Mouse (Mus musculus): Measurements from ENCODE around the gene Polr3g.
"Not testable (repeated sequence)": the region's sequence is repeated elsewhere in the genome, so short reads cannot be mapped to it uniquely, and the experiment has no call there.

Polr3g gene

DNA sequence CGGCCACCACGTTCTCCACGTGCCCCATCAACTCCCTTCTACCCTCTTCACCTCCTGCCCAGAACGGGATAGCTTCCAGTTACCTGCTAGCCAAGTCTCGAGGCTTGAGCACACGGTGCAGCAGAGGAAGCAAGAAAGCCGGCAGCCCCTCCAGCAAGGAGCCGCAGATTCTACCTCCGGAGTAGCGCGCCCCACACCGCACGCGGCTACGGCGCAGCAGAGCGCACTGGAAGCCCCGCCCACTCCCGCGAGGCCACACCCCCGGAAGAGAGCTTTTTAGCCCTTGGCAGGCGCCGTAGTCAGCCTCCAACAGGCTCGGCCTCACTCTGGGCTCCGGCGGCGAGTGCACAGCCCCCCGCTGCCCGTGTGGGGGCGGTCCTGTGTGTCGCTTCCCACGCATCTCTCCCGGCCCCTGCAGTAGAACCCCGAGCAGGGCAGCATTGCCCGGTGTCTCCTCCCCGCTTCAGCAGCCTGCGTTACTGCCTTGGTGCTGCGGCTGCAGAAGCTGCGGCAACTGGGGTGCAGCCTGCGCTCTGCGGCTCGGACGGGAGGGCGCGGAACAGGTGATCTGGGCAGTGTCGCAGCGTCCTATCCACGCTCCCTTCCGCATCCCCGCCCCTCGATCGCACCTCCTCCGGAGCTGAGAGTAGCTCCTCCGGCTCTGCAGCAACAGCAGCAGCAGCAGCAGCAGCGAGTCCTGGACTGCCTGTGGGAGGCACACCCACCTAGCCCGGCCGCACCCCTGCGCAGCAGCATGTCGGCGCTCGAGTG is at the start of gene Polr3g, which contains the start of gene Mblac2:
TSS of gene Polr3g (minus strand) at position 239 of the 771 bp plus-strand sequence.
TSS of gene Mblac2 (plus strand) at position 567 of the 771 bp plus-strand sequence.
- DNase-seq: peak; percentile 95

DNA sequence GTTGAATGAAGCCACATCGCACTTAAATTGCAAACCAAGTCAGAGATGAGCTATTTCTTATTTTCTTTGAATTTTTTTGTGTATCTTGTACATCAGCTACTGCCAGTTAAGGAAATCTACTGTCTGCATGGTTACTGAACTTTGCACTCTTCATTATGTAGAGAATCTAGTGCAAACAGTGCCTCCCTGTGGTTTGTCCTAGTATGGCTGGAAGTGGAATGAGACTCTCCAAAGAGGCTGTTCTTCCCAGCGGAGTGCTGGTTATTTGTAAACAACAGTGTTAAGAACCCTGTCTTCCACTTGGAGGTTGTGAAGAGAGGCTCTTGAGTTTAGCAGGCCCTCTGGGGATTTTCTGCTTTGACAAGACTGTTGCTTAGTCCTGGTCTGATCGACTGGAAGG is 49.6 kb upstream of the Polr3g start:
- DNase-seq: peak; percentile 72

DNA sequence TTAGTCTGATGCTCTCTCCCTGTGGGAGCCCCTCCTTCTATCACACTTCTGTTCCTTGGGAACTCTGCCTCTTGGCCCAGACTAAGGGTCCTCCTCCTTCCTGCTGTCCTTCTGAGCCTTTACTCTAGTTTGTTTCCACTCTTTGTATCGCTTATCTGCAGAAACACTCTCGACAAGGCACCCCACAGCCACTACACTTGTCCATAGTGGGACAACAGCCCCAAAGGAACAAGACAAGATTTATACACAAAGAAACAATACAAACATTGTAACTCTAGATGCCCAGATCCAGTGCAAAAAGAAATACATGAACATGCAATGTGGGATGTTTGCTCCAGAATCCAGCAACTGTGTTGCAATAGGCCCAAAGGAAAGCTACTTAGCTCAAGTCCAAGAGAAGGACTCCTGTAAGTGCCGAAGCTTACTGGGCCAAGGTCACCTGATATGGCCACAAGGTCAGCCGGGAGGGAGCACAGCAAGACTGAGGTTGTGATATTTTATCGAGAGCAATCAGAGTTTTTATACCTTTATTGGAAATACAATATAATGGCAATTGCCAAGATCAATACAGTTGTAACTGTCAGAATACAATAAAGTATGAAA is 46.3 kb upstream of the Polr3g start:
- no peak for DNase-seq

DNA sequence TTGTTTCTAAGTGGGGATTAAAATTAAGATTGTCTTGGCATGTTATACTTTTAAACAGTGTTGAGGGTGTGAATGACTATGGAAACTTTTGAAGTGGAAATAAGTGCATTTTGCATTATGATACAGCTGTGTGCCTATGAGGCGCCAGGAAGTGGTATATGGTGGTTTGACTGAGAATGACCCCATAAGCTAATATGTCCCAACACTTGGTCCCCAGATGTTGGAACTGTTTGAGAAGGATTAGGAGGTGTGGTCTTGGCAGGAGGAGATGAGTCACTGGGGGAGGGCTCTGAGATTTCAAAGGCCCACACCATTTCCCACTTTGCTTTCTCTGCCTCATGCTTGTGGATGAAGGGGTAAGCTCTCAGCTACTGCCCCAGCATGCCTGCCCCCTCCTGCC is 44.5 kb upstream of the Polr3g start:
- no peak for DNase-seq

DNA sequence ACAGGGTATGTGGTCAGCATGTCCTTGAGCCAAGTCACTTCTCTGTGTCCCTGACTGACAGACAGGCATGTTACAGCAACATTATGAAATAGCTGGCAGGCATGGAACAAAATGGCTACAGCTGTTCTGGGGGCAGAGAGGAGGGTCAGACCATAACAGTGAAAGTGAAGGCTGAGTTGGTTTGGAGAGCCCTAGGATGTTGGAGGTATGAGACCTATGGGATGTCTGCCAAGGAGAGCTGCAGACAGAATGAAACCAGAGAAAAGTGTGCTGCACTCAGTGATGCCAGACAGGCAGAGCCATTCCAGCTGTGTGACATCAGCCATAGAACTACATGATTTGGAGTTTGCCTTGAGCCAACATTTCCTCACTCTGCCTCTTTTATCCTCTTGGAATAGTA is 44.1 kb upstream of the Polr3g start:
- DNase-seq: no peak

DNA sequence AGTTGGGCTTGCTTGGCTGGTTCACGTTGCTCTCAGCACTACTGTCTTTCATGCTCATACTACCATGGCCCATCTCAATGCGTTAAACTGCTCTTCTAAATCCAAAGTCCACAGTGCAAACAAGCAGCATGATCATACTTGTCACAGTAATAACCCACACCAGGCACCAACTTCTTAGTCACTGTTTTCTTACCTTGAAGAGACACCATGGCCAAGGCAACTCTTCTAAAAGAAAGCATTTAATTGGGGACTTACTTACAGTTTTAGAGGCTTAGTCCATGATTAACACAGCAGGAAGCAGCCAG is 33.2 kb upstream of the Polr3g start:
- DNase-seq: no peak

DNA sequence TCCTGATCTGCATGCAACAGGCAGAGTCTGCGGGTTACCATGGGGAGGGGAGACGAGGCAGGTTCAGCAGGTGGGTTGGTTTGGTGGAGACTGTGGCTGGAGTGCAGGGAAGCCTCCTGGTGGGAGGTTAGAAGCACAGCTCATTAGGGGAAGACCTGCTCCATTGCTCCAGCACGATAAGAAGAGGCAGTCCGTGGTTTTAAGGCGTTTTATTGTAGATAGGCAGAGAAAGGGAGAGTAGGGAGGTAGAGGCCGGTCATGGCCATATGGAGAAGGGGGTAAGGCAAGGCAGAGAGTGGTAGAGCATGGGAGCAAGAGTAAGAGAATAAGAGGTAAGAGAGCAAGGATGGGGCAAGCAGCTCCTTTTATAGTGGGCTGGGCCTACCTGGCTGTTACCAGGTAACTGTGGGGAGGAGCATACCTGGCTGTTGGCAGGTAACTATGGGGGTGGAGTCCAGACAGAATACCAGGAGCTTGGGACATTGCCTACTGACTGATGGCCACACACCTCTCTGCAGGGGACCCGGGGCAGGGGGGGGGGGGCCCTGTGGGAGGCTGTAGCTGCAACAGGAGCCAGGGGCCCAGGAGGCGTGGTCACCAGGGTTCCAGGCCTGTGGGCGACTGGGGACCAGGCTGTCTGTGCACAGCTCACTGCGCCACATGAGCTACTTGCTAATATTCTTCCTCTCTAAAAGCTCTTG is 32.7 kb upstream of the Polr3g start:
- DNase-seq: no peak

DNA sequence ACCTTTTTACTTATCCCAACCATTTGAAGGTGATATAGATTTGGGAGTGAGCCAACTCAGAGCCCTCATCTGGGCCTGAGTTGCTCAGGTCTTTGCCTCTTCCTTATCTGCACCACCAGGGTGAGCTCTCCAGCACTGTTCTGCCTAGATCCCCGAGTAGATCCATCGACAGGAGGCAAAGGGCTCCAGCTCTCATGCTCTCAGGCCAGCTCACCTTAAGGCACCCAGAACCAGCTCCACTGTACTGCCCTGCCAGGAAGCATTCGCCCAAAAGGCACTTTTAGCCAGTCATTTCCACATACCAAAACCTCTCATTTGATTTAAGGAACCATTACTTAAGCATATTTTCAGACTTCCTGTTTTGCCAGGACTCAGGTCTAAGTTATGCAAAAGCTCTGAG is 30.1 kb upstream of the Polr3g start:
- peak; percentile 11 for DNase-seq

DNA sequence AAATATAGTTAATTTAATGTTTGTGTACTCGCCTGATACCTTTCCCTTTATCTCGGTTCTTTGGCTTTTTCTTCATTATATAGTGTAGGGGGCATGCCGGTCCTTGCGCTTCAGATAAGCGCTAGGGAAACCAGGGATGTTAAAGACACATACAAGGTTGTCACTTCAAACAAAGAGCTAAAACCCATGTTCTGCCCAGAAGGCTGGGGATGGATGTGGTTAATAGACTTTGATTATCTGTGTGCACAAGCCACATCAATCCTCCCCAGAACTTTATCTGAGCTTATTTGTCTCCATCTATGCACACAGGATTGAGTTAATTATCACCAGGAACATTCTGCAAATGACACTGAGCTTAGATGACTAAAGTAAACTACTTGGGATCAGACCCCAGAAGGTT is 25.8 kb upstream of the Polr3g start:
- DNase-seq: no peak

DNA sequence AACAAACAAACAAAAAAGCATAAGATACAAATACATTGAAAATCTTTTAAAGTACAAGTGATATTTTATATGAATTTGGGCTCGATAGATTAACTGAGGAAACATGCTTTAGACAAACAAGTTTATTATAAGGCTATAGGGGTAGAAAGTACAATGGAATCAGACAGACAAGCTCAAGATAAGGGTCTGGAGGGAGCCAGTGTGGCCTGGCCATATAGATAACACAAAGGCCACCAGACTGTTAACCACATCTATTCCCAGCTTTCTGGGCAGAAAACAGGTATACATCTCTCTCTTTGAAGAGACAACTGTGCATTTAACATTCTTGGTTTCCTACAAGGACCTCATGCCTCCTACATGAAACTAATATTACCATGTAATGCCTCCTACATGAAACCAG is 19.5 kb upstream of the Polr3g start:
- DNase-seq: no peak

DNA sequence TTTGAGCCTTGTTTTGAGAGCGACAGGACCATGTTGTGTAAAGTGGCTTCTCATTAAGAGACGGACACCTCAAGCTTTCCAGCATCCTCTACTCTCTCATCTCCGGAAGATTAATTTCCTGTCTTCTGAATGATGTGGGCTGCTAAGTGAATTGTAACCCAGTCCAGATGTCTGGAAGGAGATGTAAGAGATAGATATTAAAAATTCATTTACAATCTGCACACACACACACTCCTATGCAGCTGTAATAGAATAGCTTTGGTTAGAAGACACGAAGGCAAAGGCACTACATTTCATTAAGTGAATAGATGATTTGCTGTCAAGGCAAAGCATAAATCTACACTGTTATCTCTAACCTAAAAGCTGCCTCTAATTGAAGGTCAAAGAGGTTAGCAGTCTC is 18.3 kb upstream of the Polr3g start:
- no peak for DNase-seq

DNA sequence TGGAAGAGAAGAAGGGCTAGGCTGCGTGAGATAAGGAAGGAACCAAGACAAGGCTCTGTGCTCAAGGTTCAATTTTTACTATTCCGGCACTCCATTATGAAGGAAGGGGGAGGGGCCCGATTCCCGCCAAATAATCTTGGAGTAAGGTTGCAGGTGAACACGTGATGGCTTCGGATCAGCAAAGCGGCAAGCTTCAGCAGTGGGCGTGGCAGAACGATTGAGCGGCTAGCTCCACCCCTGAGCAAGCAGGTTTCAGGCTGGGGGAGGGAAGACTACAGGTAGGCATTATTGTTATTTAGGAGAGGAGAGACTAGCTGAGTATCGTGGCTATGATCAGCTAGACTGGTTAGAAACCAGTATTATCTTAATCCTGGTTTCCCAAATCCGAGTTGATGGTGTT is 17.3 kb upstream of the Polr3g start:
- not testable (repeated sequence) for DNase-seq

DNA sequence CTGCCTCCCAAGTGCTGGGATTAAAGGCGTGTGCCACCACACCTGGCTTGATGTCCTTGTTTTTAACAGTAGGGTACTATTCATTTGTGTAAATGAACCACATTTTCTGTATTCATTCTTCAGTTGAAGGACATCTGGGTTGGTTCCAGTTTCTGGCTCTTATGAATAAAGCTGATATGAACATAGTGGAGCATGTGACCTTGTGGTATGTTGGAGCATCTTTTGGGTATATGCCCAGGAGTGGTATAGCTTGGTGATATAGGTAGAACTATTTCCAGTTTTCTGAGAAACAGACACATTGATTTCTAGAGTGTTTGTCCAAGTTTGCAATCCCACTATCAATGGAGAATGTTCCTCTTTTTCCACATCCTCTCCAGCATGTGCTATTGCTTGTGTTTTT is 3.1 kb upstream of the Polr3g start:
- no peak for DNase-seq

DNA sequence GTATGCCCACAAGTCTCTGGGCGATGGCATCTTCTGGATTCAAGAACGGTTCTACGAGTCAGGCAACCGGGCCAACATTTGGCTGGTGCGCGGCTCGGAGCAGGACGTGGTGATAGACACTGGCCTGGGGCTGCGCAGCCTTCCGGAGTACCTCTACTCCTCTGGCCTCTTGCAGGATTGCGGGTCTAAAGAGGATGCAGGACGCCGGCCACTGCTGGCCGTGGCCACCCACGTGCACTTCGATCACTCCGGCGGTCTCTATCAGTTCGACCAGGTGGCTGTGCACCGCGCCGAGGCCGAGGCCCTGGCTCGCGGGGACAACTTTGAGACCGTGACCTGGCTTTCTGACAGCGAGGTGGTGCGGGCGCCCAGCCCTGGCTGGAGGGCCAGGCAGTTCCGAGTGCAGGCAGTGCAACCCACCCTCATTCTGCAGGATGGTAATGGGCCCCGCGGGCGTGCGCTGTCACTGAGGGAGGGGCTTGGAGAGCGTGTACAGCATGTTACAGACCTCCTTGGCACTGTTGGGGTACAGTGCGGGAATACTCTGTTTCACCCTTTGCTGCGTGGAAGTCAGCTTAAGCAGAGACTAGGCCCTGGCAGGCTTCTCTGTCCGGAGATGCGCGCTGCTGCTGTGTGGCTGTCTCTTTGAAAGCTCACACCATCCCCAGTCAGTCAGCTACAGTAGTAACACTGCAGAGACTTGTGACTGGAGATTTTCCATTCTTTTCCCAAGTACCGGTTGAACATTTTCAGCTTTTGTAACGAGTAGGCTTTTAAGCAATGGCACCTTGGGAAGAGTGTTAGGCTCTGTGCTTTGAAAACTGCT is 946 bp upstream of the Polr3g start:
- peak; percentile 13 for DNase-seq

DNA sequence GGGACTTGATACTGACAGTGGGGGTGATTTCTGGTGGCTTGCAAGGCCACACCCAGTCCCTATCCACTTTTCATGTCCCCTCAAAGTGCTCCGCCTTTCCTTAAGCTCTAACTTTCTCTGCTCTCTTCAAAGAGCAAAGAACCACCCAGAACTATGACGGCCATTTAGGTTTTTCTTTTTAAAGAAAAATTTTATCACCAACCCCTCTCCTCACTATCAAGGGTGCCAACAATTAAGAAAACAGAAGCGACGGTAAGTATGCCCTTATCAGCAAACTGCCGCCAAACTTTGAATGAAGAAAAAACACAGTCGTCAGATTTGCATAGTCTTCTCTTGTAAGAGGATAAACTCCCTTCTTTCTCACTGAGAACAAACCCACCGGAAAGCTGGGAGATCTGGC is 547 bp downstream of the Polr3g start:
- no peak for DNase-seq

DNA sequence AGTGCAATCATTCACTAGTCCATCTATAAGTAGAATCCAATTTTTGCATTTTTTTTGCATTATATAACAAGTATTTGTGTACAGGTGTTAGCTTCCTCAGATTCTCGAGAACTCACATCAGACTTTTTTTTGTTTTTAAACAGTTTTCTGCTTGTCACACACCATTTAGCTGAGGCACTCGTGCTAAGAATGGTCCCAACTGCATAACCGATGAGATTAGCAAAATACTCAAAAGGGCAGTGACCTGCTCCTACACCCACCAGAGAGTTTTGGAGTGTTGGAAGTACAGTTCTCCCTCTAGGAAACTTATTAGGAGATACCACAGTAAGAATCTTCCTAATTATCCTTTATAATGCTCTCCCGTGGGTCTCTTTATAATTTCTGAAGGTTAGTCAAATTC is 1.0 kb downstream of the Polr3g start:
- no peak for DNase-seq

DNA sequence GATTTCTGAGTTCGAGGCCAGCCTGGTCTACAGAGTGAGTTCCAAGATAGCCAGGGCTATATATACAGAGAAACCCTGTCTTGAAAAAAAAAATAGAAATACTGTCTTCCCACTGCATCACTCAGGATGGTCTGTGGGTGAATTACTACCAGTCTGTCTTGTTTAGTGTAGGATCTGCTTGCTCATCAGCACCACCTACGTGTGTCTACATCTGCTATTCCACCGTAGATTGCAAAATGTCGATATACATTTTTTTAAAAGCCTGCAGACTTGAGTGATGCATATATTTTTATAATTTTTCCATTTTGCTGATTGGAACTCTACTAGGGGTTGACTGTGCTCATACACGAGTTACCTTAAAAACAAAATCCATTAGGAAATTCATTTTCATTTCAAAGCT is 4.5 kb downstream of the Polr3g start:
- DNase-seq: no peak

DNA sequence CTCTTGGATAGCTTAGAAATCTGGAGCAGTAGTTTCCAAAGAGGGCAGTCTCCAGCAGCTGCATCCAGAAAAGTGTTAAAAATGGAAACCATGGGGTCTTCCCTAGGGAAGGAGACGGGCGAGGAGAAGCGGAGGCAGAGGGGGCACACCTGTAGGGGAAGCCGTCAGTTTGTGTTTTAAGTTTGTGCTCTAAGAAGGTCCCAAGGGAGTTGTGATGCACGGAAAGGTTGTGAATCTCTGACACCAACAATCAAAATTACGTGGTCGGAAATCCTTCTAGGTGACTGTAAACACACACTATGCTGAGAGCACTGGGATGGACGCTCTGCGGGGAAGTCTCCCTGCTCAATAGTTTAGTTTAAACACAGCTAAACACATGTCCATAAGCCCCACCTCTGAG is 7.2 kb downstream of the Polr3g start:
- no peak for DNase-seq

DNA sequence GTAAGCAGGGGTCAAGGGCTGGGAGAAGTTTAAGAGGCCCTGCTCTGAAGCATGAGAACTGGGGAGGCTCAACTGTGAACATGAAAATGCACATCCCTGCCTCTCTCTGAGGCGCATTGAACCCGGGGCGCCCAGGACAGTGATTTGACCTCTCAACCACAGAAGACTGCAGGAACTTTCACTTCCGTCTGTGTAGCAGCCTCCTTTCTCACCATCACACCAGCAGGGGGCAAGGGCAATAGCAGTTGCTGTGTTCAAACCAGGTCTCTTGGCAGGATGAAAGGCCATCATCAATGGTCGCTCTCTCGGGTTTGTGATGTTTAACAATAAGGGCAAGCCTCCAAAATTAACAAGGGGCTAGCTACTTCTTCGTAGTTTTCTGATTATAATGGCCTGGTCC is 7.7 kb downstream of the Polr3g start:
- no peak for DNase-seq

DNA sequence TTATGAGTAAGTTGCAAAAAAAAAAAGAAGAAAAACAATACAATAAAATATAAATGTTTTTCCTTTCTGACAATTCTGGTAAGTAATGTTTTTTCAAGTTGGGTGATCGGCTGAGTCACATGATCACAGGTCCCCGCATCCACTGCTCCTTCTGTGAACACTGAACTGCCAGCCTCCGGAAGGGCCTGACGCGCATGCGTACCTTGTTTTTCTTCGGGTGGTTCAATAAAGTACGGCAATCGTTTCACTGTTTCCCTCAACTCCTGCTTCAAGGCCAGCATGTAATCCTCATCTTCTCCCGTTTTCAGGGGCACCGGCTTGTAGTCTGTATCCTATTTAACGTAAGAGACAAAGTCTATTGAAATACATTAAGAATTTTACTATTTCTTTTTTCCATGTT is 16.4 kb downstream of the Polr3g start:
- DNase-seq: no peak

DNA sequence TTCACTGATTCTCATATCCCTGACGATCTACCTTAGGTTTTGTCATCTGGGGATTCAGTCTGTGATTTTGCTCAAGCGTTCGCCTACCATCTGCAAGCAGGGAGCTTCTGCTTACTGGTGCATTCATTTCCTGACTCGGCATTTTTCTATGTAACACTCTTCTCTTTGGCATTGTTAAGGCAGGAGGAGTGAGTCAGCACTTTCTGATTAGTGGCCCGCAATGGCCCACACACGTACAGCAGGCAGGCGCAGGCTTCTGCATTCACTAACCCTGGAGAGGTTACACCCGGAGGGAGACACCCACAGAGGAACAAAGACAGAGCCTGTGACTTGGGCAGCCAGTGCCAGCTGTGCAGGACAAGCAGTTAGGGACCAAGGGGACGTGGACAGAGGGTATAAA is 19.2 kb downstream of the Polr3g start:
- DNase-seq: peak; percentile 22

DNA sequence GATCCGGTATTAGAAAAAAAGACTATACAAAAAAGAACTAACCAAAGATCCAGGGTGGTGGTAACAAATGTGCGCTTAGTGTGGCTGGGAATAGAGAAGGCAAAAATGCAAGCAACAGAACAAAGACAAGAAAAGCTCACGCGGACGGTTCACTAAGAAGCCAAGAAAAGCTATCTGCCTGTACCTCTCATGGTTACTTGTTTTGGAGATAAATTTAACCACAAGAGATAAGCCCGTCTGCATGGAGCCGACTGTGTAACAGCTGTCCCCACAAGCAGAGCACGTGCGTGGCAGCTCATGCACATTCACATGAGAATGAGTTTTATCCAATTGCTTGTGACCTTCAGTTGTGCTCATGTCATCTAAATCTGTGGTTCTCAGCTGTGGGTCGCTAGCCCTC is 20.3 kb downstream of the Polr3g start:
- no peak for DNase-seq

DNA sequence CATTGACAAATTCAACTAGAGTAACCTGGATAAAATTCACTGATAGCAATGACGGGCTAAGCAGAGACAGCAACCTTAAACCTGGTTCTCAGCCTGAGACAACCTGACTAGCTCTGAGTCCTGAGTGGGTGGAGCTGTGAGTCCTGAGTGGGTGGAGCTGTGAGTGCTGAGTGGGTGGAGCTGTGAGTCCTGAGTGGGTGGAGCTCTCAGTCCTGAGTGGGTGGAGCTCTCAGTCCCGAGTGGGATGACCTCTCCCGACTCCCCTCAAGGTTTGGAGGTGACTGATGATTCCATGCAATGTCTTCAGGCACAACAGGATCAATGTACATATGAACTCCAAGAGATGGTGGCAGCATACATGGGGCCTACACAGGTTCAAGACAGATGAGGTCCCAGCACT is 21.2 kb downstream of the Polr3g start:
- no peak for DNase-seq

DNA sequence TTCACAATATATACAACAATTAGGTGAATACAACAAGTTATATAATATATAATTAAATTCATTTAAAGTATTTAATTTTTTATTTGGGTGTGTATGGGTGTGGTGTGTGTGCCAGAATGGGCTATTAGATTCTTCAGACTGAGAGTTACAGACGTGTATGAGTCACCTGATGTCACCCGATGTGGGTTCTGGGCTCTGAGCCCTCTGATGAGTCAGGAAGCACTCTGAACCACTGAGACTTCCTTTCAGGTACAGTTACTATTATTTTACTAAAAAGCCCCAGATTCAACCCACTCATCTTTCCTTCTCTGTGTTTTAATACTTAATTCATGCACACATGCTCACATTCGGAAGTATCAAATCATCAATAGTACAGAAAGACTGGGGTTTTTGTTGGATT is 25.9 kb downstream of the Polr3g start:
- no peak for DNase-seq
